Mouse (Mus musculus) adrenal gland, postnatal 4 days (tissue): ENCODE data around the gene Nqo2. TPM values are rescaled to one million over a fixed set of nuclear protein-coding genes. Genes with fewer than 3 reads are reported as not detected.

ENCODE experiments used
- DNase-seq, 2 experiments: peaks; one replicate each; pipeline ENCODE4 v3.0.0; 2021 to 2022; ENCODE audit warnings: low spot score in 2 of 2, mixed read lengths in 2 of 2
- total RNA-seq, 2 experiments: library from RNA; stranded (reverse); gene quantifications; 2 replicates each; pipeline ENCODE4 v1.2.3; 2021

Gene Nqo2
- total RNA-seq, 2 experiments from 2014 or later: 39.6 to 40.3 TPM

DNA sequence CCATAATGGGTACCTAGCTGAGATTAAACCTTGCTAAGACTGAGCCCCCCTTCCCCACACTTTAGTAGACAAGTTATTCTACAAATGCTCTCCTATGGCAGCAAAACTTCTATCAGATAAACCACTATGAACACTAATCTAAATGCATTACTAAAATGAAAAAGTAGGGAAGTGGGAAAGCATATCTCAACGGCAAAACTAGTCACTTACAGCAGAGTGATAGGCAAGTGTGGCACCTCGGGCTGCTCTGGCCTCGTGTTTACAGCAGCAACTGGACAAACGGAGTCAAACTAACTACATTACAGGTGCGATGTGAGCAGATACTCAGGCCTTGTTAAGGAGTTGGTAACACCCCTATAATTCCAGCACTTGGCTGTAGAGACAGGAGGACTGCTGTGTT lies 25.1 kb downstream of the Nqo2 start:
- no peak for DNase-seq

- DNase-seq: peak in 1 of 2 experiments; percentile 55
These were observed 30.7 kb downstream of the Nqo2 start for GRCm38 (mm10) chr13:33995197-33995596.

DNA sequence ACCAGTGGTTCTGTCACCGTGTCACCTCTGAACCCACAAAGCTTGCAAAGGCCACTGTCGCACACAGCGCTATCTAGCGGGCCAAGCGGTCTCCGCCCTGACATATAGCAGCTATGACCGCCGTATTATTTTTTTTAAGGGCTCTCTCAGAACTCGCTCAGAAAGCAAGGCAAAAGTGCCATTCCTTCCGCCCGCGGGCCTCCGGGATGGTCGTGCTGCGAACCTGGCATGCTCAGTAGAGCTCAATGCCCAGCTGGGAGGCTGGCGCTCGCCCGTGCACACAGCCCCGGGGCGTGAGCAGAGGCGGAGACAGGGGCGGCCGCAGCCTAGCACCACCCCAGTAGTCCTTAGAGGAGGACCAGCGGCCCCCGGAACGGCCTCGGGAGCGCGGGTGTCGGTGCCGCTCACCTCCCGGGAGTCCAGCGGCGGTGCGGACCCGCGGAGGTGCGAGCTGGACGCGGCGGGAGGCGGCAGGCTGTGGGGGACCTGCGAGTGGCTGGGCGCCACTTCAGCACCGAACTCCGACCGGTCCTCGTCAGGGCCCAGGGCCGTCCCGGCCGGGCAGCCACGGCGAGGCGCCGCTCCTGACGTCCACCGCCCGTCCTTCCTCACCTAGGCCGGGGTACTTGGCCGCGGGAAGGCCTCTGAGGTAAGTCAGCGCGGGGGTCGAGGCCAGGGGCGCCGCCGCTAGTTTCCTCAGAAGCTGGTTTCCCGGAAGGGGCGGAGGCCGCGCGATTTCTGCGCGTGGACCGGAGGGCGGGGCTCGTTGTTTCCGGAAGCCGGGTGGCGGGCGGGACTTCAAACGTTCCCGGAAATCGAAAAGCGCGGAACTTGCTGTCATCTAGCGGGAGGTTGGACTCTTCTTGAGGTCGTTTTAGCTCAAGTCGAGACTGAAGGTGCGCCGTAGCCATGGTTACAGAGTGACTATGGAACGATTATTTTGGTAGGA lies 37.8 kb downstream of the Nqo2 start, which contains the start of the genes Ripk1 and Serpinb6a:
Gene Ripk1 (plus strand): TSS at position 306 of the 949 bp plus-strand sequence.
Gene Serpinb6a (minus strand): TSS at position 737 of the 949 bp plus-strand sequence.
- DNase-seq: peak; percentile 83 to 84

- no peak for DNase-seq
These were observed 38.6 kb downstream of the Nqo2 start for GRCm38 (mm10) chr13:34003058-34003457.

DNA sequence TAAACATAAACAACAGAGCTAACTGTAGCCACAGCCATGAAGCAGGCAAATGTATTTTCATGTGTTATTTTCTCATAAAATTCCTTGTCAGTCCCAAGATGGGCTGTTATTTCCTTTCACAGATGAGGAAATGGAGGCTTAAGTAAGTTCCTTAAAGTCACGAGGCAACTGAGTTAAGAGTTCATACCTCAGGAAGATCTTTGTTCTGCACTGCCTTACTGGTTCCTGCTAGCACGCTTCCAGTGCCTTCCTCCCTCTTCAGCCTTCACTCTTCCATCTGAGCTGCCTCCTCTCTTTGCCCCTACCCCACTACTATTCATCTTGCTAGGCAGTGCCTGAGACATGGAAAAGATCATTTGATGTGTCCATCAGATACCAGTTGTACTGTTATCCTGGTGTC lies 42.7 kb downstream of the Nqo2 start:
- no peak for DNase-seq

GRCm38 (mm10) chr13:34016927-34017569 lies 52.6 kb downstream of the Nqo2 start:
- DNase-seq: no peak

- DNase-seq: no peak
These were observed 54.0 kb downstream of the Nqo2 start for GRCm38 (mm10) chr13:34018521-34018920.

DNA sequence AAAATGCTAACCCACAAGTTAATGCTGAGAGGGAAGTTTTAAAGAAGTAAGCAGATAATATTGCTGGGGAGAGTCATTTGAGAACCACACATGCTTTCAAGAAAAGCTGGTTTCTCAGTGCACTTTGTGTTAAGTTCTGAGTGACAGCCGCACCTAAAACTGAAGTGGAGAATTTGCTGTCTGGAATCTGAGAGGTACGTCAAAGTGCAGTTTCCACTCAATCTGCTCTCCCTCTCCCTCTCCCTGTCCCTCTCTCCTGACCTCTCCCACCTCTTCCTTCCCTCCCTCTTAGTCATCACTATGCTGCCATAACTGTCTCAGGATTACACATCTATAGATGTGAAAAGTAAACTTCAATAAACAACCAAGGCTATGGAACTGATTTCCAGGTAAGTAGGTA lies 57.5 kb downstream of the Nqo2 start:
- no peak for DNase-seq

- no peak for DNase-seq
These were observed 67.6 kb downstream of the Nqo2 start for GRCm38 (mm10) chr13:34032041-34032440.

GRCm38 (mm10) chr13:34035424-34035823 lies 70.9 kb downstream of the Nqo2 start:
- DNase-seq: no peak

DNA sequence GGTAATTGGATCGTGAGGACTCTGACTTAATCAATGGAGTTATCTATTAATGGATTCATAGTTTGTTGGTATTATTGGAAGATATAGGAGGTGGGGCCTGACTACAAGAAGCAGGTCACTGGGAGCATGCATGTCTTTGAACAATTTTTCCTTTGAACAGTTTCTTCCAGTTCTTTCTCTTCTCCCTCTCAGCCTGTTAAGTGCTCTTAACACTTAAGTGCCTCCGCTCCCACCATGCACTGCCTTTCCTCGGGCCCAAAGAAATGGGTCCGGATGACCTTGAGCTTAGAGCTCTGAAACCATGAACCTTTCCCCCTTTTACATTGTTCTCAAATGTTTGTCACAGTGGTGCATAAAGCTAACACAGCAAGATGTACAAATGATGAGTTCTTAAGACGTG lies 72.2 kb downstream of the Nqo2 start:
- DNase-seq: no peak

DNA sequence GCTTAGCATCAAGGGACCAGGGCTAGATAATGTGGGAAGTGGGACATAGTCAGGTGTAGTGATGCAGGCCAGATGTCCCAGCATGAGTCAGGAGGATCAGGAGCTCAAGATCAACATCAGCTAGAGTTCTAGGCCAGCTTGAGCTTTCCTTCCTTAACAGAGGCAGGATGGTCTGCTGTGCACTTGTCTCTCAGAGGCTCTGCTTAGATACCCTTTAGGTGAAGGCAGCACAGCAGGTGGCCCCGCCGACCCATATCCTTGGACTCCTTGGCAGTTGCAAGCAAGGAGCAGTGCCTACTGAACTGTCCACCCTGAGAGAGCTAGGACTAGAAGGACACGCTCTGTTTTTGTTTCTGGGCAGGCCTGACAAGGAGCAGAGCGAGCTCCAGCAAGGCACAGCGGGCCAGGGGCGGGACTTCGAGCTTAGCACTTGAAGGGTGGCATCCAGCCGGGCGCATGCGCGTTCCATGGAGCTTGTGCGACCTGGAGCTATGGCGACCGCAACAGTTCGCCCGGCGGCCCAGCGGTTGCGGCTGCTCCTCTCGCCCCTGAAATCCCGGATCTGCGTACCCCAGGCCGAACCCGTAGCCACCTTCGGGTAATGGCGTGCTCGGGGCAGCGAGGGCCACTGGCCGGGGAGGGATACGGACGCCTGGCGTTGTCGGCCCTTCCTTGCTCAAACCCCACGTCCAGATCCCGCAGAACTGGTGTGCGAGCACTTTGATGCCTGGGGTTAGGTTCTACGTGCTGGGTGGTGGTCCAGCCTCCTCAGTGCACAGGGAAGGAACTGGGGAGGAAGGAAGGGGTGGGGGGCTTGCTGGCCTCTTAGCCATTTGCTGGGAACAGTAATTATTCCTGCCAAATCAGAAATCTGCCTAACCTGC lies 72.9 kb downstream of the Nqo2 start, which contains the start of gene Bphl:
Gene Bphl (plus strand): TSS at position 426 of the 884 bp plus-strand sequence.
- peak; percentile 75 to 84 for DNase-seq

DNA sequence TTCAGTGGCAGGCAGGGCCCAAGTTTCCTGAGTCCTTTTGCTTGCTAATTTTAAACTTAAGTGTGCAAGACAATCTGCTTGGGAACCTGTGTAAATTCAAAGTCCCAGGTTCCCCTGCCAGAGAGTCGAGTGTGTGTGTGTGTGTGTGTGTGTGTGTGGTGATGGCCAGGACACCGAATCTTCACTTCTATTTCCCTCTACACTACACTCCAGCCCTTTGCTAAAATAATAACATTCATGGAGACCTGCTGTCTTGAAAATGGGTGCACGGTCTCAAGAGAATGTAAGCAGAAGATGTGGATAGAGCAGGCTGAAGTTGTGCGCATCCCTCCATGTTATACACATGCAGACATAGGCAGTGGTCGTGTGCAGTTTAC lies 73.6 kb downstream of the Nqo2 start:
- DNase-seq: no peak

Other genes starting within 250 kb of the Nqo2 start
- not detected for gene Serpinb6e, start 121.3 kb upstream of the Nqo2 start, total RNA-seq
- under 1 TPM; 0.31 TPM for gene Serpinb6c, start 59.0 kb upstream of the Nqo2 start, total RNA-seq
- gene Ripk1, start 37.7 kb downstream of the Nqo2 start, total RNA-seq: 10 to 100 TPM; 32.1 to 35.0 TPM
- 100 to 1,000 TPM; 243 to 249 TPM for gene Serpinb6a, start 38.1 kb downstream of the Nqo2 start, total RNA-seq
- gene Bphl, start 72.9 kb downstream of the Nqo2 start, total RNA-seq: 10 to 100 TPM; 86.7 to 92.3 TPM
- gene Tubb2a, start 113.3 kb downstream of the Nqo2 start, total RNA-seq: 100 to 1,000 TPM in 1 of 2 experiments, 10 to 100 TPM in 1; 98.3 to 122 TPM
- 100 to 1,000 TPM in 1 of 2 experiments, 10 to 100 TPM in 1; 59.8 to 108 TPM for gene Tubb2b, start 165.8 kb downstream of the Nqo2 start, total RNA-seq
- gene Psmg4, start 198.3 kb downstream of the Nqo2 start, total RNA-seq: 10 to 100 TPM; 45.2 to 50.0 TPM